Mouse (Mus musculus) bone marrow macrophage, adult 2 months (primary cell): ENCODE results near the gene Cd5. TPM values are rescaled to one million over a fixed set of nuclear protein-coding genes. Genes with fewer than 3 reads are reported as not detected.

Experiments
- H3K27ac ChIP-seq: 2 replicates; pipeline ENCODE4 v1.5.1; 2012; ENCODE audit warnings: low read depth, low read length; ENCODE audit not compliant: insufficient read depth
- H3K4me1 ChIP-seq: 2 replicates; pipeline ENCODE4 v1.6.1; 2012; ENCODE audit warnings: low read length; ENCODE audit not compliant: control insufficient read depth, insufficient read depth
- H3K4me3 ChIP-seq: 2 replicates; pipeline ENCODE4 v1.5.1; 2012; ENCODE audit warnings: mild to moderate bottlenecking, low read length, moderate library complexity; ENCODE audit not compliant: insufficient read depth
- CTCF ChIP-seq: IDR thresholded peaks from 2 replicates; pipeline ENCODE4 v1.5.1; 2012; ENCODE audit warnings: low read depth, mild to moderate bottlenecking, low read length, moderate library complexity
- POLR2A ChIP-seq: IDR thresholded peaks from 2 replicates; pipeline ENCODE4 v1.6.1; 2012; ENCODE audit warnings: mild to moderate bottlenecking, low read depth, low read length, borderline replicate concordance
- polyA plus RNA-seq: library from polyadenylated mRNA; stranded (reverse); fragments of >200 nt; gene quantifications from 2 replicates; pipeline ENCODE4 v1.2.4, GENCODE M21; 2012; ENCODE audit not compliant: missing spikeins, insufficient read depth, insufficient read length

Gene Cd5
- polyA plus RNA-seq, 1 experiment, result not detected

GRCm38 (mm10) chr19:10759983-10760831 lies 21.4 kb upstream of the Cd5 start:
- TF ChIP-seq CTCF, result no peak
- no peak for TF ChIP-seq POLR2A
- H3K4me1 ChIP-seq, result peaks cover 26% of the 10 kb centered on the region
- no peak overlapping the region for H3K4me3 ChIP-seq
- H3K27ac ChIP-seq, result no peak overlapping the region

DNA sequence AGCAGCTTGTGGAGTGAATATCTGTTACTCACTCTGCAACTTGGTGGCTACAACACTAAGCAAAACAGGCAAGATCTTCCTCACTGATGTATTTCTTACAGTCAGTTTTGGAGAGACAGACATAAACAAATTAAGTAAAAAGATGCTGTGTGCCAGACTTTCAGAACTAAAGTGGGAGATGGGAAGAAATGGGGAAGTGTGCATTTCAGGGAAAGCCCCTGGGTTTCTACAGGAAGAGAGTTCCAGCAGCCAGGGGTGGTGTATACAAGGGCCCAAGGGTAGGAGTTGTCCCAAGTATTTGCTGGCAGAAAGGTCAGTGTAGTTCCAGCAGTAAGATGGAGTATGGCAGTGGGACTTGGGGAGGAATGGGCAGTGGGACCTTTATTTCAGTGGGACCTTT lies 20.7 kb upstream of the Cd5 start:
- Histone ChIP-seq H3K27ac (no peak overlapping the region), H3K4me1 (peaks cover 26% of the 10 kb centered on the region), H3K4me3 (no peak overlapping the region)
- TF ChIP-seq POLR2A, result no peak
- no peak for TF ChIP-seq CTCF

GRCm38 (mm10) chr19:10758708-10759107 lies 19.9 kb upstream of the Cd5 start:
- Histone ChIP-seq H3K27ac (no peak overlapping the region), H3K4me3 (no peak overlapping the region)

GRCm38 (mm10) chr19:10757526-10757925 lies 18.7 kb upstream of the Cd5 start:
- no peak overlapping the region for H3K27ac ChIP-seq
- no peak overlapping the region for H3K4me3 ChIP-seq
- peaks cover 26% of the 10 kb centered on the region for H3K4me1 ChIP-seq
- TF ChIP-seq CTCF (no peak), POLR2A (no peak)

More at GRCm38 (mm10) chr19:10758708-10759107, 19.9 kb upstream of the Cd5 start:
- peaks cover 26% of the 10 kb centered on the region for H3K4me1 ChIP-seq
- TF ChIP-seq CTCF, result no peak
- no peak for TF ChIP-seq POLR2A

GRCm38 (mm10) chr19:10757125-10757524 lies 18.3 kb upstream of the Cd5 start:
- no peak overlapping the region for H3K4me3 ChIP-seq
- peaks cover 26% of the 10 kb centered on the region for H3K4me1 ChIP-seq
- no peak for TF ChIP-seq POLR2A
- TF ChIP-seq CTCF, result no peak
- H3K27ac ChIP-seq, result no peak overlapping the region

- no peak overlapping the region for H3K27ac ChIP-seq
- no peaks in the 10 kb centered on the region for H3K4me1 ChIP-seq
- no peak overlapping the region for H3K4me3 ChIP-seq
- TF ChIP-seq POLR2A (no peak), CTCF (no peak)
Measured at GRCm38 (mm10) chr19:10752646-10753045, 13.8 kb upstream of the Cd5 start.

GRCm38 (mm10) chr19:10752106-10752505 lies 13.3 kb upstream of the Cd5 start:
- Histone ChIP-seq H3K4me1 (no peaks in the 10 kb centered on the region), H3K4me3 (no peak overlapping the region), H3K27ac (no peak overlapping the region)
- TF ChIP-seq POLR2A (no peak), CTCF (no peak)

DNA sequence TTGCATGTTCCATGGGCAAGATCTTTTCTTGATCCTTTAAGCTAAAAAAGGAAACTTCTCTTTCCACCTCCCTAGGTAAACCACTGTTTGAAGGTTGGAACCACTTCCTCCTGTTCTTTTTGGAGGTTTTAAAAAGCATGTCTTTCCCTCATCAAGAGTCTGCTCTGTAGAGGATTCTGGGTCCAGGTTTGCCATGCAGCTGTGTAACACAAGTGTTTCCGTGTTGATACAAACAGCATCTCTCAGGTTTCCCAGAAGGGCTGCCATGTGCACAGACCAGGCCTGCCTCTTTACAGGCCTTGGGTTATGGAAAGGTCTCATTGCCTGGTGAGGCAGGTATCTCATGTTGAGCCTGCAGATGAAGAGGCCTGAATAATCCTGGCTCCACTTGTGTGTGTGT lies 12.8 kb upstream of the Cd5 start:
- Histone ChIP-seq H3K4me1 (no peaks in the 10 kb centered on the region), H3K4me3 (no peak overlapping the region), H3K27ac (no peak overlapping the region)
- TF ChIP-seq POLR2A, result no peak
- no peak for TF ChIP-seq CTCF

GRCm38 (mm10) chr19:10750161-10750560 lies 11.4 kb upstream of the Cd5 start:
- TF ChIP-seq CTCF, result no peak
- TF ChIP-seq POLR2A, result no peak
- H3K4me3 ChIP-seq, result no peak overlapping the region
- peaks cover 3% of the 10 kb centered on the region; the same call in 1 of the 2 replicates for H3K4me1 ChIP-seq
- no peak overlapping the region for H3K27ac ChIP-seq

GRCm38 (mm10) chr19:10749295-10749694 lies 10.5 kb upstream of the Cd5 start:
- no peak overlapping the region for H3K4me3 ChIP-seq
- H3K27ac ChIP-seq, result no peak overlapping the region
- peaks cover 5% of the 10 kb centered on the region; the same call in 1 of the 2 replicates for H3K4me1 ChIP-seq
- TF ChIP-seq CTCF, result no peak
- no peak for TF ChIP-seq POLR2A
